Mouse (Mus musculus) T-helper 2 cell (primary cell): ENCODE data around the gene Adam22.

Experiments used
- in situ Hi-C: fragments of 300-600 bp; cut with MboI, MseI; formaldehyde crosslinking; loops from one replicate; pipeline ENCODE4 v1.15.1; 2025; ENCODE audit warnings: high pct_unique_total_duplicates

Adam22 gene

DNA sequence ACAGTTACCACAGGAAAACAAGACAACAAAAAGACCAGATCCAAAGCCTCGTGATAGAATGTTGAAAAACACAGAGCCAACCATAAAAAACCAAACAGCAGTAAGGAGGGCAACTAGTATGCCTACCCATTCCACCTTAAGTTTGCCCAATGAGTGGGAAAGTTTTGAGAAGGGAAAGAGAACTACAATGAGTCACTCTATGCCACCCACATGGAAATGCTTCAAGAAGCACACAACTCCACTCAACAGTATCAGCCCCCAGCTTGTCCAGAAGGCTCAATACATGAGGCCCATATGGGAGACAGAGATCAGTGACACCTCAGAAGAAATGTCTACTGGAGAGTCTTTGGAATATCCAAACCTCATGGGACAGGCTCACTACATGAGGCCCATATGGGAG, 187.3 kb downstream of the Adam22 start:
- in situ Hi-C loops: no loop called here

DNA sequence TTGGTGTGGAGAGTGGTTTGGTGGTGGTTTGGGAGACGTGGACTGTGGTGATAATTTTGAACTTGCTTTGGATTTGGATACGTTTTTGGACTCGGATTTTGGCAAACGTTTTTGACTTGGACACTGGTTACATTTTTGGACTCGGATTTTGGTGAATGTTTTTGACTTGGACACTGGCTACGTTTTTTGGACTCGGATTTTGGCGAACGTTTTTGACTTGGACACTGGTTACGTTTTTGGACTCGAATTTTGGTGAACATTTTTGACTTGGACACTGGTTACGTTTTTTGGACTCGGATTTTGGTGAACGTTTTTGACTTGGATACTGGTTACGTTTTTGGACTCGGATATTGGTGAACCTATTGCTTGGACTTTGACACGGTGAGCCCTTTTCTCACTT, 189.8 kb downstream of the Adam22 start:
- in situ Hi-C loops: no loop called here

DNA sequence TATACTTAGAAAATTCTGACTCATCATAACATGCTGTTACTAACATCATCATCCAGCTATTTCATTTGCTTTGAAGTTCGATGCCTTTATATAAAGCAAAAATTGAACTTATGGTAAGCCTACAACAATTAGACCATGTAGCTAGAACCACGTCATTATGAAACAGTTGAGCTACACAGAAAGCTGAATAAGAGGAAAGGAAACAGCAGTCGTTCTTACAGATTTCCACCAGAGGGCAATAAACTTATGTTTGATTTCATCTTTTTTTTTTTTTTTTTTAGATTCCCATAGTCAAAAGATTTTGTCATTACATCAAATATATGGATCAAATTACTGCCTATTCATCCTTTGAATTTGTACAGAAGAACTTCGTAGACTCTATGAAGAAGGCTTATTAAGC, 203.2 kb downstream of the Adam22 start:
- in situ Hi-C loops: no loop called here

DNA sequence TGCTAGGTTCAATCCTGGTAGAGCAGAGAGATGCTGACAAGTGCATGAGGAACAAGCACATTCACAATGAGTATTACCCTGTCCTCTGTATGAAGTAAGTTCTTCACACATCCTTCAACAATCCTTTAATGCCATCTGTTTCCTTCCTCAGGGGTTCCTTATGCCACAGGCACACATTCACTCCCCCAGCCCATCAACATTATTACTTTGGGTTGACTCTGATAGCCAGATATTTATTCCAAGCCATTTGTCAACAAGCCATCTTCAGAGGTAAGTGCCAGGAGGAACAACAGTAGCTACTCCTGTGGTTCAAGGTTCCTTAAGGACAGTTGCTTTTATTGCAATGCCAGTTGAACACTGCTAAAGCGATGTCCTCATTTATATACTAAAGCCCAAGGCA, 216.3 kb downstream of the Adam22 start:
- in situ Hi-C loops: no loop called here

DNA sequence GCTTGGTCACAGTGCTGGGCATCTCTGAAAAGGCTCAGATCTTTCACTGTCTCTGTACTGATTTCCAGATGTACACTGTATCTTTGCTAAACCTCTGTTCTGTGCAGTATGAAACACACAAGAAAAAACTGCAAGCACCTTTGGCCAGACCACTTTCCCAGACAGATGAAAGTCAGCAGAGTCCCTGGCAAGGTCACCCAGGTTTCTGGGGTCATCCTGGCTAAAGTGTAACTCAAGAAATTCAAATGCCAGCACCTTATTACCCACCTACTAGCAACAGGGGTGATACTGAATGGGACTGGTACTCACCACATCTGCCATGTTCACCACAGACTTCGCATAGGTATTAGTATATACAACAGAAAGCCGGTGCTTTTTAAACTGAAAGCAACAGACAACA, 221.8 kb downstream of the Adam22 start:
- in situ Hi-C loops: no loop called here

GRCm38 (mm10) chr5:8145473-8145872, 222.5 kb downstream of the Adam22 start:
- in situ Hi-C loops: no loop called here

DNA sequence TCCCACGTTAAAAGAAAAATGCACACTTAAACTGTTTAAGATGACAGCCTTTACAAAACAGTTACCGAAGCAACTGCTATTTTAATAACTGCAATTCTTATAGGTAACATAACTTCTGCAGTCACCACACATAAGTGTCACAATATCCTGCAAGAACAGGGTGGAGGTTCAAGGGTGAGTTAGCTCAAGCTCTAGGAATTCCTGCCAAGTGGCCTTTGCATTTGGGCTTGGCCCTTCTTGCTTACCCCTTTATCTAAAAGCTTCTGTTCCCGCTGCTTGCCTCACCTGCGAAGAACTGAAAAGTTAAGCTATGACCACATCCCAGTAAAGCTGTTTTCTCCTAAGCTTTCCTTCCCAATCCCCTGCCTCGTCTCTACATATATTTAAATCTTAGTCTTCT, 235.4 kb downstream of the Adam22 start:
- in situ Hi-C loops: no loop called here

GRCm38 (mm10) chr5:8131918-8132317, 236.0 kb downstream of the Adam22 start:
- in situ Hi-C loops: no loop called here

- in situ Hi-C loops: no loop called here
These were observed 238.2 kb downstream of the Adam22 start for GRCm38 (mm10) chr5:8129750-8130149.

GRCm38 (mm10) chr5:8120926-8121325, 247.0 kb downstream of the Adam22 start:
- in situ Hi-C loops: no loop called here

DNA sequence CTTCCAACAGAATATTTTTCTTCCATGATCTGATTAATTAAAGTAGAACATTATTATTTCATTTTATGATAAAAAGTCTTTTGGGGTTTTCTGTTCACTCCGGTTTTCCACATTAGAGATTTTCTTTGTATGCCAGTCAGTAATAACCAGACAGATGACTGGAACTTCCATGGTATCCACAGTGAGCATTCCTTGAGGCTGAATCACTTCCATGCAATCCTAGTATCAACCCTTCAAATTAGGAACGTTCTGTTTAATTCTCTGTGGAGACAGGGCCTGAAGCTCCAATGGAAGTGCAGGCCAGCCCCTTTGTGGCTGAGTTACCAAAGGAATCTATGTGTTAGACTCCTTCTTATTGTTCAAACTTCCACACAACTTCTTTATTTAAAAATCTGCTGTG, 247.9 kb downstream of the Adam22 start:
- in situ Hi-C loops: no loop called here

DNA sequence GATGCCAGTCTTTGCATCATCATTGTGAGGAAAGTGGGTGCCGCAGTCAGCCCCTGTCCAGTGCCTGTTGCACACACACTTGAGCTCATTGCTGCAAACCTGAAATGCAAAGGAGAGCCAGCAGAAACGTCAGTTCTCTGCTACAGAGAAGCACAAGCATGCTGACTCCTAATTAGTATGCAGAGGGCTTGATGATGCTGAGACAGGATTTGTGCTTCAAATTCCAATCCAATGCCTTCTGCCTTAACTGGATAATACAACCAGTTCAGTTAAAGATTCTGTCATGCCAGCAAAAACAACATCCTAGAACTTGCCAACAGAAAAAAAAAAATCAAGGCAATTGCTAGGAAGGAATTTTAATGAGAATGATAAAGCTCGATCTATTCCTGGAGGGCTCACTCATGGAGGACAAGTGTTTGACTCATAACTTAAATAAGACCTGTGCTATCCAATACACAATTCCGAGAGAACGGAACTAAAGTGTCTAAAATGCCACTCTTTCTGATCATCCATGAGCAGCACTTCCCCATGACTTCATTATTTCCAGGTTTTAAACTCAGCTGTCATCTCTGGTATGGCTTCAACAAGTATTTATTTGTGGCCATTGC, 251.3 kb downstream of the Adam22 start:
- in situ Hi-C loops: no loop called here

DNA sequence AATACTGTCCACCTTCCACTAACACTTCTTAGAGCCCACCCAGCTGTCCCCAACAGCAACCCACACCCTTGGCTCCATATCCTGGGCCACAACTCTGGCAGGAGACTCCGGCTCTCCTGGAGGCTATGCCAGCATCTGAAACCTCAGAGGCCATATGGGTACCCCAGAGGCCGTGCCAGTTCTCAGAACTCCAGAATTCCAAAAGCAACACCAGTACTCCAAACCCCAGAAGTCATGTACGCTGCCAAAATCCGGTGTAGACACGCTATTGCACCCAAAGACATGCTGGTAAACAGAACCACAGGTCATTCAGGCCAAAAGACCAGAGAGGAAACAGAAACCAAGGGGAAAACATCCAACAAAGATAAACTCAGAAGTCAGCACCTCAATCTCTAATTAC, 255.7 kb downstream of the Adam22 start:
- in situ Hi-C loops: no loop called here

- in situ Hi-C loops: no loop called here
These were observed 256.3 kb downstream of the Adam22 start for GRCm38 (mm10) chr5:8111691-8112090.

GRCm38 (mm10) chr5:8095689-8096088, 272.3 kb downstream of the Adam22 start:
- in situ Hi-C loops: no loop called here

DNA sequence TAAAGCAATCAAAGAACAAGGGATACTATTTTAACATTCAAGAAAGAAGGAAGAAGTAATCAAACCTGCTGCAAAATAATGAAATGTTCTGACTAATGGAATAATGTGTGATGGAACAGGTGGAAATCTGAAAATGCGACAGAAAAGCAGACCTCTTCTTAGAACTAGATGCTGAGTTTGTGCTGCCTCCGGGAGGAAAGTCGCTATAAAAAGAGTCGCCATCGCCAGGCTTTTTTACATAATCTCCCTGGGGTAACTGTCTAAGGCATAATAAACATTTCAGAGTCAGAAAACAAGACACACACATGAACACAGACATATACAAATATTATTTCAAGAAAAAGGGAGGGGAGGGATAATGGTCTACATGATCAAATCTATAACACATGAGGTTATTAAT, 273.0 kb downstream of the Adam22 start:
- in situ Hi-C loops: no loop called here

DNA sequence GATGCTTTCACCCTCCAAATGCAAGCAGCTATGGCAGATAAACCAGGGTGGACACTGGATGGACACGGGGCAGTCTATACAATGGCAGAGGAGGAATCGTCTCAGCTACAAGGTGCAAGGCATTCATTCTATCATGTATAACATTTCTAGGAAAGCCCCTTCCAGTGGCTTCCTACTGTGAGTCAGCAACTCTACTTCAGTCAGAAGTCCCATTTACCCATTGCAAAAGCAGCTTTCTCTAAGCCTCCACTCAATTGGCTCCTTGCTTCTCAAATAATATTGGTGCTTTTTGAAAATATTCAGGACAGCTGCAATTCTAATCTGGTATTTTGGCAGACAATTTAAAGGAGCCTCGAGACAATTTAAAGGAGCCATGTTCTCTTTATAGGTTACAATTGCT, 279.8 kb downstream of the Adam22 start:
- in situ Hi-C loops: no loop called here

GRCm38 (mm10) chr5:8085661-8086060, 282.3 kb downstream of the Adam22 start:
- in situ Hi-C loops: no loop called here

- in situ Hi-C loops: no loop called here
These were observed 285.0 kb downstream of the Adam22 start for GRCm38 (mm10) chr5:8082800-8083509.

- in situ Hi-C loops: no loop called here
These were observed 290.5 kb downstream of the Adam22 start for GRCm38 (mm10) chr5:8077481-8077880.

DNA sequence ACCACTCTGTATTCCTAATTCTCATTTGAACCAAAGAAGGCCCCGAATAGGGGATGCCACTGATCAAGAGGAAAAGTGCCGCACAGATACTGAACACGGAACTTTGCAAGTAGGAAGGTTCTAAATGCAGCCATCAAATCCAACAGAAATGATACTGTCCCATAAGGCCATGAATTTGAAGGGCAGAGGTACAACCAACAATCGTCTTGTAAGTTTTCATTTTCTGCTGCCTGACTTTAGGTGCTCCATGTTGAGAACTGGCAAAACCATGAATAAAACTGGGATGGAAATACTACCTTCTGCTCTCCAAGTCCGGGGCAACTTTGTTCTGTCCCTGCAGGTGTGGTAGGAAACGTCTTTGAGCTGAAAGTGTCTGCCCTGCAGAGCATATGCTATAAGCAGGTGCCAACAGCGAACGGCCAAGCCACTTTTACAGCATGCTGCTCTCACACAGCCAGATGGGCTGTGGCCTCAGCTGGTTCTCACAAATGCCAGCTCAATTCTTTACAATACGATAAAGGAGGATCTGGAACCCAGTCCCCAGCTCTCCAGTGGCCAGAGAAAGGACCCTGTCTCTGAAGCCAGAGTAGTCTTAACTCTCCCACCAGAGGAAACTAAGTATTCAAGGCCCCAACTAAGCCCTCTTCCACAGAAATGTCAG, 293.9 kb downstream of the Adam22 start:
- in situ Hi-C loops: loop anchor here (25.0 kb wide), 1 partner anchor 638 kb away; no protein-coding TSS in a partner anchor

DNA sequence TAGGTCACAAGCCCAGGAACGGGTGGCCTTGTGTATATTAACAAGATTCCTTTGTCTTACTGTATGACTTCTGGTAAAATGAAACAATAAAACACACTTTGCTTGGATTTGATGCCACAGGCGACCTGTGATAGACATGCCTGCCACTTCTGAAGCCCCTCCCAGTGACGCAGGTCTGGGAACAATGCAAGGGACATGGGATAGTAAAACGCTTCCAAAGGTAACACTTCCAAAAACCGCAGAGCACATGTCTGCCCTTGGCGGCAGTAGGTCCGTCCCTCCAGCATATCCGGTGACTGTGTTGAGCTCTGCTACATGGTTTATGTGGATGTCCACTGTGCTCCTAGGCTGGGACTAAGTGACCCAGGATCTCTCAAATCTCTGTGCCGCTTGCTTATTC, 294.6 kb downstream of the Adam22 start:
- in situ Hi-C loops: loop anchor here (25.0 kb wide), 1 partner anchor 639 kb away; no protein-coding TSS in a partner anchor

- in situ Hi-C loops: loop anchor here (25.0 kb wide), 1 partner anchor 649 kb away; no protein-coding TSS in a partner anchor
These were observed 304.8 kb downstream of the Adam22 start for GRCm38 (mm10) chr5:8063207-8063606.
